Mouse (Mus musculus): ENCODE data around the gene Mrtfb.

Gene Mrtfb

DNA sequence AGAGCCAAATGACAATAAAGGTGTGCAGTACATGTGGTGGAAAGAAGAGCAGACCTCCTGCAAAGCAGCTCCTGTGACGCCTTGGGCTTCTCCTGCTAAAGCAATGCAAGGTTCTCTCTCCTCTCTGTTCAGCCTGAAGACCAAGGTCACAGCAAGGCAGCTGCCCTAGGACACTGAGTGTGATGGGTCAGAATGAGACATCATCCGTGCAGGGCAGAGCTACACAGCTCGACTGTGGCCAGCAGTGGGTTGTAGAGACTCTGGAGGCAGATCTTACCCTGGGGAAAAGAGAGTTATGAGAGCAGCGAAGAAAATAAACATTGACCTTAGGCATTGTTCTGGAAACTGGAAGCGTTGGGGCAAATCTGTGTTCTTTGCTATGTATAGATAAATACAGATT is 98.2 kb downstream of the Mrtfb start:
- DNase-seq: no peak

DNA sequence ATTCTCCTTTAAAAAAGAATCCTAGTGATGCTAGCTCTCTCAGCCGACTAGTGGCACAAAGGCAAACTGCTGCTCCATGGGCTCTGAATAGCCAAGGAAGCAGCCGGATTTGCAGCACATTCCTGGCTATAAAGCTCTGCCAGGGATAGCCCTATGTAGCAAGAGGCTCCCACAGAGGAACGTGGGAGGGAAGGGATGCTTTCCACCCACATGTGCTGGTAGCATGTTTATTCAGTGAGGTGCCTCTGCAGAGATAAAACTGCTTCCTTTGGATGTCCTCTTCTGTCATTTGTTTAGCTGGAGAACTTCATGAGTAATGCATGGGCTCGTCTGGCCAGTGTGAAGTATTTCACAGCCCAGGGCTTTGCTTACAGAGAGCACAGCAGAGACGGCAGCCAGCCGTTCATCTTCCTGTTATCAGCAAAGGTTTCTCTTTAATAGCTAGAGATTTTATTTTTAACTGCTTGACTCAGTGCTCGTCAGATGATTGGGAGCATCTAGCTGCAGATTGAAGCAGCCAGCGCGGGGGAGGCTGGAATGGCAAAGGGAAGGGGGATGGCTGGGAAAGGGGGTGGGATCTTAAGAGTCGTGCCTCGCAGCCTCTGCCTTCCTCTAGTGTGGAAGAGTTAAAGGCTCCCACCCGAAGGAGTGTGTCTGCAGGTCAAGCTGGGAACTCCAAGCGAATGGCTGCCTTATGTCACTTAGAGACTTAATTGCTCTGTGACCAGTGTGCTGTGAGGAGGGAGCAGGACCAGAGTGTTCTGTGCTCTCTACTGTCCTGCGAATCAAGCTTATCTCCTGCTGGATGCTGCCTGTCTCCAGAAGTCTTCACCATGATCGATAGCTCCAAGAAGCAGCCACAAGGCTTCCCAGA is 101.8 kb downstream of the Mrtfb start:
- DNase-seq: peak; percentile 83

DNA sequence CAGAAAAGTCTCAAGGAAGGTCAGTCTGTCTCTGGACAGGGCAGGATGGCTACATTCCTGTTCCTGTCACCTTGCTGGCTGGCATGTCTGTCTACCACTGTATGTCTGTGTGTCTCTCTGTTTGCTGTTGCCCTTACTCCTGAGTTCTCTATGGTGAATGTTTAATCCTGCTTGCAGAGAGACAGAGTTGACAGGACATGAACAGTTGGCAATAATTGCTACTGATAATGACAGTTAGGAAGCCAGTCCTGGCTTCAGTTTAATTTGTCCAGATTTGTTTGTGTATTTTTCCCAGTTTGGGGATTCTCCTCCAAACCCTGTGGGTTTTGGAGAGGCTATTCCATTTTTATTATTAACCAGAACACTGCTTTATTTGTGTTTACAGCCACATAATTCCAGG is 102.5 kb downstream of the Mrtfb start:
- DNase-seq: no peak

DNA sequence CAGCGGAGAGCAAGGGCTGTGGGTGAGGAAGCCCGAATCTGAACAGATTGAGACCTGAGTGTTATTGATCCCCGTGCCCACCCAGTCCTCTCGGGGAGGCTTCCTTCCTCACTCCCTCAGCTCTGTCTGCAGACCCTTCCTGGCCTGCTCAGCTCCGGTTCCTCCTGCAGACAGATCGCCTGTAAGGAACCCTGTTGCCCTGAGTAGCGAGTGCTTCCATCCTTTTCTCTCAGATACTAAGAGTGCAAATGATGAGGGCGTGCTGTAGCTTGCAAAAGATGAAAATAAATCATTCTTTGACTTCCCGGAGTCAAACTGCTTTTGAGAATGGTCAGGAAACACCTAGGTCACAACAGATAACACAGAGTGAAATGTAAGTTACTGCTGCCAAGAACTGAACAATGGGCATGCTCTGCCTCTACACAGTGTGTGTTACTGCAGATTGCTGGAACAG is 103.2 kb downstream of the Mrtfb start:
- peak; percentile 37 for DNase-seq

DNA sequence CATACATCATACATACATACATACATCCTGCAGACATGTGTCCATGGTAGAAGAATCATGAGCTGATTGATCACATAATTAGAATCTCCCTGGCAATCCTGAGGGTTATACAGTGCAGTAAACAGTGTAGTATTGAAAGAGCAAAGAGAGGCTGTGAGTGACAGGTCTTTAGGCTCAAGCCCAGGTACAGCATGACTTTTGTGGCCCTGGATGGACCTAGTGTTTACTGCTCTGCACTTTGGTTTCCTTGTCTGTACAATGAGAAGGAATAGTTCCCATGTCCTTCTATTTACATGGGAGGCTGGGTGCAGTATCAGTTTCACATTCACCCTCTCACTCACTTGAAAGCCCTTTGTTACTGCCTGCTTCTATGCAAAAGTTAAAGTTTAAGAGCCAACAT is 103.9 kb downstream of the Mrtfb start:
- DNase-seq: no peak

DNA sequence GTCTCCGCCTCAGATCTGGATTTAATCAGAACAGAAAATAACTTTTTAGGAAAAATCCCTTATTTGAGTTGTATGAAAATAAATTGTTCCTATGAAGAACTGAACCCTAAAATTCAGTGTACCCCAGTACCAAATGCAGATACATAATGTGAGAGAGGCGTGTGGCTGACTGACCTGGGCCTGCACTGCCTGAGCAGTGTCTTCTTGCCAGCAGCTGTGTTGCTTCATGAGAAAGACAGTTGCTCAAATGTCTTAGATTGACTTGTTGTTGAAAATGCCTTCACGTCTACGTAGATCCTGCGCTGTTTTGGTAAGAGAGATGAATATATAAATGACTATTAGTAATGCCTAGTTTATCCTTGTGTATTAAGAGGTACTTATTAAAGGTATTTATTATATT is 104.6 kb downstream of the Mrtfb start:
- DNase-seq: no peak

DNA sequence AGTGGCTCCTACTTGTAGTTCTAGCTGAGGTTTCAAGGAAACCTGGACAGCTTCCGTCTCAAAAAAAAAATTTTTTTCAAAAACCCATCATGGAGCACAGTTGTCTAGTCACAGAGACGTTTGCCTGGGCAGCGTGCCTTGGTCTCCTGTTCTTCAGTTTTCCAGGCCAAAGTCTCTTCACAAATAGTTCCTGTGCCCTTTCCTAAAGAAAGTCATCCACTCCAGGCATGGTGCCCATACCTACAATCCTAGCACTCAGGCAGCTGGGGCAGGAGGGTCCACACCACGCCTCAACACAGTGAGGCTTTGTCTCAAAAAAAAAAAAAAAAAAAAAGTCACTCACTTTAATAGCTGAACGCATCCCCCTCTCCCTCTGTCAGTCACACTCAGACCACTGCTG is 106.9 kb downstream of the Mrtfb start:
- no peak for DNase-seq

DNA sequence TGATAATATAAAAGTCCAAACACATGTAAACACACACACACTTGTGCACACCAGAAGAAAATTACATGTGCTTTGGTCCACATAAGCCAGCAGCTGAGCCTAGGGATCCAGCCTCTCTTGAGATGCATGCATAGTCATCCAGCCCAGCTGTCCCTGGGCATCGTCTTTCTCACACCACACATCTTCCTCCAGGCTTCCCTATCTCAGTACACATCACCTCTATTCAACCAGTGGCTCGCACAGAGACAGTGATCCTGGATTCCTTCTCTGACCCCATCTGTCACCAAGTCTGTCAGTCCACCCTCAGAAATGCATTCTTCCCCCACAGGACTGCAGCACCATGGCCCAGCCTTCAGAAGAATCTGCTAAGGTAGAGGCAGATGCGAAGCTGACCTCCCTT is 107.9 kb downstream of the Mrtfb start:
- no peak for DNase-seq

DNA sequence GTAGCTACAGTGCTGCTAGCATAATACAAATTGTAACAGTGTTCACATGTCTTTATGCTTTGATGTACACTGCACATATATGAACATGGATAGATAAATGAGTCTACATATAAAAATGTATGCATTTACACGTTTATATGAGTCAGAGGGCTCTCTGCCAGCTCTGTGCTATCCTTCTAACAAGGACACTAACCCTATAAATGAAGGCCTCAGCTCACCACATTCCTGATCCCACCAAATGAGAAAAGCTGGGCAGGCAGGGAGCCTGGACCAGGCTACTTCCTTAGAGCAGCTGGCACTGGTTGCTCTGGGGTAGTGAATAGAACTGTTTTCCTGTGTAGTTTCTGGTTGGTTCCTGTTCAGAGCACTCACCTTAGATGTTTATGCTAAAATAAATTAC is 110.0 kb downstream of the Mrtfb start:
- DNase-seq: no peak

DNA sequence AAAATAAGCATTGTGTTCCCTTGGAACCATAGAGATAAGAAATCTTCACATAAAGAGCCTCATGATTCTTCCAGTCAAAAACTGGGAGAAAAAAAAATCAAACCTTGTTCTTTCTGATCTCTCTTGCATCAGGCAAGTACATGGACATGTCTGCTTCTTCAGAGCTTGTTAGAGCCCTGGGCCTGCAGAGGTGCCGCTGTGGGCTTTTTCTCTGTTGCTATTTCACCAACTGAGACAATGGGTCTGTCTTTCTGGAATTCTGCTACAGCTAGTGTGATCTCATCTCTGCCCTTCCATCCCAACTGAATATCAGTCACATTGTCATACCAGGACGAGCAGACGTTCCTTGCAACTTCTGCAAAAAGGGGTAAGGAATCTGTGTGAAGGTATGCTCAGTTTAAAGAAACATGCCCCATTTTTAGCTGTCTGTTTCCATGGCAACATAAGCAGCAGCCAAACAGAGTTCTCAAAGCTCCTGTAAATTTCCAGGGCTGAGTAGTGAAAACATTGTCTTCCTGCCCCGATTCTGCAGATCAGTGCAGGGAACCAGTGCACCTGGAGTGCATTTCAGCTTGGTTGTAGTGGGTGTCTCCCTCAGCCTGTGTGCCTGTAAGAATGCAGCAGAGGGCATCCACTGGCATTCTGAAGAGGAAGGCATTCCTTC is 110.7 kb downstream of the Mrtfb start:
- DNase-seq: peak; percentile 65

DNA sequence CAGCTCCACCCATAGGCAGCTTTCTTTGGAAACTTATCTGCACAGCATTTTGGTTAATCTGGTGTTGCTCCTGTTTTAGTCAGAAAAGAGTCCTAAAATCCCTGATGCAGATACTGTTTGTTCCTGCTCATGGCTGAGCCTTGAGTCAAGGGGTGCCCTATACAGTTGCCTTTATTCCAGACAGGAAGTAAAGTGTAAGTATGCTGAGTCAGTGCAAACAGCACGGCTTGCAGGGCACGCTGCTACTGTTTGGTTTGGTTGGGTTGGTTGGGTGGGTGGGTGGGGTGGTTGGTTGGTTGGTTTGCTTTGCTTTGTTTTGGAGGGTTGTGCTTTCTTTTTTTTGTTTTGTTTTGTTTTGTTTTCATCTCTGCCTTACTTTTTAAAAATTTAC is 111.2 kb downstream of the Mrtfb start:
- DNase-seq: no peak

DNA sequence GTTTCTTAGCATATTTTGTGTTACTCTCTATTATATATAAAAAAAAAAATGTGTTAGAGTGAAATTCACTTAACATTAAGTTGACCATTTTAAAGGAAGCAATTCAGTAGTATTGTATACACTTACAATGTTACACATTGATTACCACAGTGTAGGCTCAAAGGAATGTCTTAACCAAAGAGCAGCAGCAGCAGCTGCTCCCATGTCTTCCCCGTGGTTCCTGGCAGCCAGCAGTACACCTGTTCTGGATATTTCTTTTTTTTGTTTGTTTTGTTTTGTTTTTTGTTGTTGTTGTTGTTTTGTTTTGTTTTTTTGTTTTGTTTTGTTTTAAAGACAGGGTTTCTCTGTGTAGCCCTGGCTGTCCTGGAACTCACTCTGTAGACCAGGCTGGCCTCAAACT is 112.4 kb downstream of the Mrtfb start:
- DNase-seq: no peak

DNA sequence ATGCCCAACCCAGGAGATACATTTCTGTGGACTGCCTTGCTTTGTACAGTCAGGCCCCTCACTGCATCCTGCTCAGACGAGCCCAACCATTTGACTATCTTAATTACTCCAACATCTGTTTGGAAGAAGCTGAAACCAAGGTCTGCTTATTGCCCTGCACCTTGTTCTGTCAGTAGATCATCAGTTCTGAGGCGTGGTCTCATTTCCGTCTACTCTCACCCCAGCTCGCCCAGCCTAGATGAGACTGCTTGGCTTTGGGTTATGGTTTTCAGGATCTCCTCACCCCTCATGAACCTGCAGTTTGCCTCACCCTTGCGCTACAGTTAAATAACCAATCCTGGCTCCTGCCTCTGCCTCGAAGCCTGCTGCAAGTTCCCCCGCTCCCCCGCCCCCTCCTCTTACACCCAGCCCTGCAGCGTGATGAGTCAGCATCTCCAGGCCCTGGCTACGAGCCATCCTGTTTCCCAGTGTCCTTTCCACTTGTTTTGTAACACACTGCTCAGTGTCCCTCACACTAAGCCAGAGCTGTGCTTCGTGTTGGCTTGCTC is 115.5 kb downstream of the Mrtfb start:
- peak; percentile 78 for DNase-seq

DNA sequence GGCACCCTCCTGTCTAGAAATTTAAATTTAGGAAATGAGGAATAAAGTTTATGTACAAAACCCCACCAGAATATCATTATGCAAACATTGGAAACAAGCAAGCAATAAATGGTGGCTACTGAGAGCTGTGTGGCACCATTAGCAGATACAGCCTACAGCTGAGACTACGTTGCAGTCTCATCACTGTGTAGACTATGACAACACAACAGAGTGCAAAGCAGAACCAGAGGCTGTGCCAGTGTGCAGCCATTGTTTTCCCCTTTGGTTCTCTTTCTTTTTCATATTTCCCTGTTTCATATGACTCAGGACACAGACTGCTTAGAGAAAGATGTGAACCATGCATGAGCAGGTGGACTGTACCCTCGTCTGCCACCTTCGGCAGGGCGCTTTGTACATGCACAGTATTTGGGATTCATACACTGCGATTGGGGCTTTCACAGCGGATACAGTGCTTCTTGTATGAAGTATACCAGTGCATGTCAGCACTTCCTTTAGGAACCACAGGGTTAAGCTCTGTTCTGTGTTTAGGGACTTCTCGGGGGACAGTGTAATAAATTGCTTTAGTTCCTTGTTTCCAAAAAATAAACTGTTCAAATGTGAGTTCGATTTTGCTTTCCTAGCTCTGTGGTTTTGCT is 116.7 kb downstream of the Mrtfb start:
- no peak for DNase-seq

DNA sequence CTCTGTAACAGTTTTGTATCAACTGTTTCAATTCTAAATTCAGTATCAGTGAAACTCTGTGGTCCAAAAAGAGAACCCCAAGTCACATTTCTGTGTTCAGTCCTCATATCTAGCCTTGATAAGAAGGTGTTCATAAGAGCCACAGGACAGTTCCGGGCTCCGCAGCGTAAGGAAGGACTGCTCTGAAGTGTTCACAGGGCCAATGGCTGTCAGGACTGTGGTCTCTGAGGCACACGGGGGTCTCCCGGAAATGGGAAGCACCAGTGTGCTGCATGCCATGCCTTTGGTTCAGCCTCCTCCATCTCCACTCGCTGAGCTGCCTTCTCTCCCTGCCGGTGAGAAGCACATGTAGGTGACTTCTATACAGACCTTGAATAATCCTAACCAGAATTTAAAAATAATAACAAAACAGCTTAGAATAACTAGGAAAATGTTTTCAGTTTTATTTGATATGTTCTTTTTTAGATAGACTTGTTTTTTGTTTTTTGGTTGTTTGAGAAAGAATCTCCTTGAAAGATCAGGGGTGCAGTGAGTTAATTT is 120.7 kb downstream of the Mrtfb start:
- DNase-seq: no peak

DNA sequence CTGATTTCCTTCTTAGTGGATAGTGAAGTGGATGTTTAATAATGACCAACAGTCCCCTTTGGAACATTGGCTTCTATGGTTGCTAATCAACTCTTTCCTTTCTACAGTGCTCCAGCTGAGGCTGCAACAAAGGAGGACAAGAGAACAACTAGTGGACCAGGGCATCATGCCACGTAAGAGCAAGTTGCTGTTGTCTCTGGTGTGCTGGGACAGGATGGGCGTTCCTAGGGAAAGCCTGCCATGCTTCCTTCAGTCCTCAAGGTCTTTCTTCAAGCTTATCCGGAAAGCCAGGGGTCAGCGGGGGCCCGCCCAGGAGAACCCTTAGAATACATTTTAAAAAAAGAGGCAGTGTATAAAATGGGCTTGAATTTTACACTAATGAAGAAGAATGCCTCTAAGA is 121.9 kb downstream of the Mrtfb start:
- DNase-seq: no peak

DNA sequence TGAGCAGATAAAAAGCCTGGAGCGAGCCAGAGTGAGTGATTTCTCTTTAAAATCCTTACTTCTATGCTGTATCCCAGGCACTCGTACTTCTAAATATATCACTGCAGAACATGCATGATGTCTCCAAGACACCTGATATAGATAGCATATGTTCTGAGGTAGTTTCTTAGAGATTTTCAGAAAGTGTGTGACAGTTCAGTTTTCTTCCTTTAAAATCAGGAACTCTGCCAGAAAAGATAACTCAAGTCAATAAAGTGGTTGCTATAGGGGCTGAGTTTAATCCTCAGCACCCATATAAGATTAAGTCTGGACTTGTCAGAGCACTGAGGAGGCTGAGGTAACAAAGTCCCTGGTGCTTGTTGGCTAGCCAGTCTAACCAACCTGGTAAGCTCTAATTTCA is 123.6 kb downstream of the Mrtfb start:
- DNase-seq: no peak

DNA sequence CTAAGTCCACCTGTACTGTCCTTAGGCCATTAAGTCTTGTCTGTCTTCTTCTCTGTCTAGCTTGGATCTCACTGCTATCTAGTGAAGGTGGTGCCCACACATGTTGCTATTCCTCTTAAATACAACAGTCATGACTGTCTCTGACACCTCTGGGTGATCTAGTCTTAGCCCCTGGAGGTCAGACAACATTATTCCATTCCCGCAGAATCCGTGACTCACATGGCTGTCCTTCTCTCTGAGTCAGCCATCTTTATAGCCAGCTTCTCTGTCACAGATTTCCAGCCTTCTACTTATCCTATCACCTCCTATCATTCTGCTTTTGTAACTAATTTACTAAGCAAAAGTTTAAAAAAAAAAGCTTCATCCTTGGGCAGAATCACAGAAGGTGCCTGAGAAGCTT is 125.5 kb downstream of the Mrtfb start:
- no peak for DNase-seq

DNA sequence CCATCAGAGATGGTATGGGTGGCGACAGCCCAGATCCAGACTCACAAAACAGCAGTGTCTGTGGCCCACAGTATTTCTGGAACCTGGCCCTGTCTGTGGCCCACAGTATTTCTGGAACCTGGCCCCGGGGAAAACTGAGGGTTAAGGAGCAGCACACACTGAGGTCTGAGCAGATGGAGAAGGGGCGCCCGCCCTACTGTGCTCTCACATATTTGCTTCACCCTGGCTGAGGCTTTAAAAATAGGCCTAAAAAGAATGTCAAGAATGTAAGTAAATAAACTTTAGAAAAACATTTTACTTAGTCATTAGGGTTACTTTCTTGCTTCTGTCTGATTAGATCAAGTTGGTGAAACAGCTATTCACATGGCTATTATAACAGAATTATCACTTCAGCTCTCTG is 131.0 kb downstream of the Mrtfb start:
- DNase-seq: no peak

DNA sequence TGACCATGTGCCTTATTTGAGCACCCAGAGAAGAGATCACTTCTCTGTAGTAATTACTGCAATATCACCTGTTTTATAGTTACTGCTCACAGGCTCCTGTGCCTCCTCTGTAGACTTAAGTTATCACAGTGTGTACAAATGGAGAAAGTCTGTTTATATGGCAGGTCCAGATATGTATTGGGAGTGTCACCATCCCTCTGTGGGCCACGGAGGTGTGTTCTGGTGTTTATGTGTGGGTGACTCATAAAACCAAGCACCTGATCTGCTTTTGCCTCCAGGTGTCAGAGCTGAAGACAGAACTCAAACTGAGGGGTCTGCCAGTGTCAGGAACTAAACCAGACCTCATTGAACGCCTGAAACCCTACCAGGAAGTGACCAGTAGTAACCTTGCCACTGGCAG is 144.1 kb downstream of the Mrtfb start:
- no peak for DNase-seq

DNA sequence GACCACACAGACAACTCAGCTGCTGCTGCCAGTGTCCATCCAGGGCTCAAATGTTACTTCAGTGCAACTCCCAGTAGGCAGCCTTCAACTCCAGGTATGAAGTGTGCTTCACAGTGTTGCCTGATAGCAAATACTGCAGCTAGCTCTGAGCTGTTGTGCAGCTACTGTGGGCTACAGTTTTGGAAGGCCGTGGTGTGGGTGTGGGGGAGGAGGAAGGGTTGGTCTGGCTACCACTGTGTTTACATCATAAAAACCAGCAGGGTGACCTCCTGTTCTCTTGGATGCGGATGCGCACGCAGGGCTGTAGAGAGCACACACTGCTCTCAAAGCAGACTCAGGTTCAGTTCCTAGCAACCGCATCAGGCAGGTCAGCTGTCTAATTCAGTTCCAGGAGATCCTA is 145.3 kb downstream of the Mrtfb start:
- no peak for DNase-seq

DNA sequence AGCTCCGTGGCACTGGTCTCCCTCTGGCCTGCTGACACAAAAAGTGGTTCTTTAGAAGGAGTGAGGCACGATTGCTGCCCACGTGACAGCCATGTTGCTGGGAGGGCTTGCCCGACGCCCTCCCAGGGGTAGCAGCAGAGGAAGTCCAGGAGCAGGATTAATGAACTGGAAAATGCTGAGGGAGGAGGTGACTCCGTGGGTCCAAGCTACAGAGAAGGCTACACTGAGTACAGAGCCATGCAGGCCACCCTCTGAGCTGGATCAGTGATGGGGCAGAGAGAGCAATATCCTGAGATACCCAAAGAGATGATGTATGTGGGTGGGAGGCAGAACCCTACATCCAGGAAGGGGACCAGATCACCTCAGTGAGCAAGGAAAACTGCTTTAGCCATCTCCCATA is 148.4 kb downstream of the Mrtfb start:
- no peak for DNase-seq

DNA sequence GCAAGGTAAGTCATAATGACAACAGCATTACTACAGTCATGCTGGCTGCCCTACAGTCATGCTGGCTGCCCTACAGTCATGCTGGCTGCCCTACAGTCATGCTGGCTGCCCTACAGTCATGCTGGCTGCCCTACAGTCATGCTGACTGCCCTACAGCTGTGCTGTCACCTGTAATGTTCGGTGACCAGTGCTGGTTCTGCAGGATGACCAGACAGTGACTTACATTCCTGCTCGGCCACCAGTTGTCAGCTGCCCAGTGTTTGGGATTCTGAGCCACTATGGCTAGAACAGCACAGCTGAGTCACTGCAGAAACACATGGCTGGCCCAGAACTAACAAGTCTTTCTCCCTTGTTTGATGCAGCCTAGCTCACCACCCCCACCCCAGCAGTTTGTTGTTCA is 149.1 kb downstream of the Mrtfb start:
- DNase-seq: no peak
